Mouse (Mus musculus): ENCODE measurements at regions not wholly inside any gene's neighbourhood (a gene's known extent, or its start where the extent isn't known, plus 50 kb on each side); places are given as distances from the start of the nearest gene placed in this dataset.

GRCm38 (mm10) chr14:61774171-61774570, 166.9 kb downstream of the Kcnrg start:
- TF ChIP-seq USF1 (IDR thresholded peaks at IDR 0.05; ENCODE audit: low read depth) (no peak), CTCF (IDR thresholded peaks at IDR 0.05; ENCODE audit: control insufficient read depth, insufficient read depth, insufficient read length) (no peak), MYOD1 (IDR thresholded peaks at IDR 0.05; ENCODE audit: control insufficient read depth, insufficient read length, low read depth) (no peak), MAX (IDR thresholded peaks at IDR 0.05) (no peak), CEBPB (IDR thresholded peaks at IDR 0.05; ENCODE audit: low read depth) (no peak), MYOG (IDR thresholded peaks at IDR 0.05; ENCODE audit: control insufficient read depth, extremely low read depth, insufficient read length) (no peak), FOSL1 (IDR thresholded peaks at IDR 0.05; ENCODE audit: insufficient read depth, low read length, poor library complexity, severe bottlenecking) (no peak)

All from C2C12 (cell line).